Mouse (Mus musculus): Measurements from ENCODE around the gene Slc51a.

DNA sequence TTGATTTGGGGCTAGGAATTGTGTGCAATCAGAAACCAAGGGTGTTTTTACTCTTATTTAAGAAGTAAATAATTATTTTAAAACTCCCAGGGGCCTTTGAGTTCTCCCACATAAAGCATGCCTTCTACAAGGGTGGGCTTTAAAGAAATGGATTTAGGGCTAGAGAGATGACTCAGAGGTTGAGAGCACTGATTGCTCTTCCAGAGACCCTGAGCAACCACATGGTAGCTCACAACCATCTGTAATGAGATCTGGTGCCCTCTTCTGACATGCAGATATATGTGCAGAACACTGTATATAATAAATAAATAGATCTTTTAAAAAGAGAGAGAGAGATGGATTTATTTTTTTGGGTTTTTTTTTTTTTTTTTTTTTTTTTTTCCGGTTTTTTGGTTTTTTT is 22.8 kb downstream of the Slc51a start:
- no peak for TF ChIP-seq CTCF (IDR thresholded peaks at IDR 0.05; ENCODE audit: low read depth)
- TF ChIP-seq EP300 (IDR thresholded peaks at IDR 0.05; ENCODE audit: low read depth) = no peak

All from liver, embryonic 14.5 days (tissue).